Mouse (Mus musculus) MEL (cell line): ENCODE measurements around the gene Ccdc33. TPM values are rescaled to one million over a fixed set of nuclear protein-coding genes. Genes with fewer than 3 reads are reported as not detected.

ENCODE experiments used
- DNase-seq: peaks from one replicate; pipeline ENCODE4 v3.0.0; 2011; ENCODE audit warnings: low read depth, low spot score
- H3K27ac ChIP-seq: 2 replicates; pipeline ENCODE4 v1.5.1; 2012; ENCODE audit warnings: low read depth, mild to moderate bottlenecking, control low read depth, low read length, moderate library complexity; ENCODE audit not compliant: control insufficient read depth
- H3K27me3 ChIP-seq, 2 experiments: fragments of 150-350 bp in 1 of 2; sonication (generic) in 1 of 2; 2 replicates each; pipeline ENCODE4 v1.6.1; 2012; ENCODE audit warnings: low read length in 2 of 2, mild to moderate bottlenecking in 2 of 2, improper control_type of control experiment in 1 of 2, moderate library complexity in 1 of 2; ENCODE audit not compliant: insufficient read depth in 2 of 2, control insufficient read depth in 1 of 2
- H3K36me3 ChIP-seq, 2 experiments: 2 replicates each; pipeline ENCODE4 v1.6.1; 2012 to 2014; ENCODE audit warnings: low read length in 2 of 2, improper control_type of control experiment in 1 of 2, inconsistent platforms in 1 of 2, mild to moderate bottlenecking in 1 of 2; ENCODE audit not compliant: insufficient read depth in 2 of 2, control insufficient read depth in 1 of 2
- H3K4me1 ChIP-seq, 2 experiments: fragments of 150-350 bp in 1 of 2; sonication (generic) in 1 of 2; 2 replicates each; pipeline ENCODE4 v1.6.1; 2012; ENCODE audit warnings: low read length in 2 of 2, improper control_type of control experiment in 1 of 2, mild to moderate bottlenecking in 1 of 2; ENCODE audit not compliant: insufficient read depth in 2 of 2, control insufficient read depth in 1 of 2
- H3K4me3 ChIP-seq, 2 experiments: fragments of 150-350 bp in 1 of 2; sonication (generic) in 1 of 2; 2 replicates each; pipeline ENCODE4 v1.5.1; 2012; ENCODE audit warnings: low read depth in 2 of 2, low read length in 2 of 2, mild to moderate bottlenecking in 2 of 2, moderate library complexity in 2 of 2, control low read depth in 1 of 2, improper control_type of control experiment in 1 of 2; ENCODE audit not compliant: control insufficient read depth in 1 of 2, insufficient read depth in 1 of 2
- H3K79me2 ChIP-seq: 2 replicates; pipeline ENCODE4 v1.6.1; 2012; ENCODE audit warnings: mild to moderate bottlenecking, low read length, moderate library complexity; ENCODE audit not compliant: control insufficient read depth, poor library complexity, insufficient read depth
- H3K9ac ChIP-seq: 2 replicates; pipeline ENCODE4 v1.6.1; 2012; ENCODE audit warnings: low read depth, mild to moderate bottlenecking, control low read depth, low read length, moderate library complexity; ENCODE audit not compliant: control insufficient read depth, poor library complexity, severe bottlenecking
- H3K9me3 ChIP-seq: fragments of 150-350 bp; sonication (generic); replicated peaks from 2 replicates; pipeline ENCODE4 v1.6.1; 2012; ENCODE audit warnings: mild to moderate bottlenecking, low read length, improper control_type of control experiment, moderate library complexity; ENCODE audit not compliant: insufficient read depth
- CHD1 ChIP-seq: IDR thresholded peaks from 2 replicates; pipeline ENCODE4 v1.6.1; 2012; ENCODE audit warnings: low read depth, mild to moderate bottlenecking, inconsistent platforms, low read length, improper control_type of control experiment
- CTCF ChIP-seq, 3 experiments: IDR thresholded peaks in 2 of 3; conservative IDR thresholded peaks in 1 of 3; 2 replicates each; pipeline ENCODE4 v1.5.1; 2011 to 2012; ENCODE audit warnings: low read length in 3 of 3, low read depth in 2 of 3, mild to moderate bottlenecking in 2 of 3, improper control_type of control experiment in 1 of 3, inconsistent platforms in 1 of 3, mixed read lengths in 1 of 3, moderate library complexity in 1 of 3; ENCODE audit not compliant: control insufficient read depth in 1 of 3, insufficient read depth in 1 of 3, poor library complexity in 1 of 3, severe bottlenecking in 1 of 3
- ELF1 ChIP-seq: IDR thresholded peaks from 2 replicates; pipeline ENCODE4 v1.6.1; 2014; ENCODE audit warnings: low read depth, mild to moderate bottlenecking, inconsistent platforms, low read length, improper control_type of control experiment, moderate library complexity
- GABPA ChIP-seq: IDR thresholded peaks from 2 replicates; pipeline ENCODE4 v1.6.1; 2012; ENCODE audit warnings: low read depth, mild to moderate bottlenecking, inconsistent platforms, low read length, improper control_type of control experiment, moderate library complexity
- KAT2A ChIP-seq: conservative IDR thresholded peaks from 2 replicates; pipeline ENCODE4 v1.6.1; 2012; ENCODE audit warnings: low read depth, low read length, improper control_type of control experiment, inconsistent platforms
- MAFK ChIP-seq: IDR thresholded peaks from 2 replicates; pipeline ENCODE4 v1.6.1; 2011; ENCODE audit warnings: low read depth, mild to moderate bottlenecking, low read length, improper control_type of control experiment, borderline replicate concordance
- MAZ ChIP-seq: IDR thresholded peaks from 2 replicates; pipeline ENCODE4 v1.6.1; 2012; ENCODE audit warnings: low read depth, mild to moderate bottlenecking, inconsistent platforms, low read length, improper control_type of control experiment
- MXI1 ChIP-seq: IDR thresholded peaks from 2 replicates; pipeline ENCODE4 v1.6.1; 2011; ENCODE audit warnings: mild to moderate bottlenecking, low read depth, low read length, improper control_type of control experiment
- NELFE ChIP-seq: IDR thresholded peaks from 2 replicates; pipeline ENCODE4 v1.6.1; 2011; ENCODE audit warnings: low read depth, low read length, improper control_type of control experiment
- NRF1 ChIP-seq: IDR thresholded peaks from 2 replicates; pipeline ENCODE4 v1.6.1; 2014; ENCODE audit warnings: low read depth, mild to moderate bottlenecking, inconsistent platforms, low read length, improper control_type of control experiment, moderate library complexity; ENCODE audit not compliant: poor library complexity, insufficient read depth, severe bottlenecking
- POLR2AphosphoS2 ChIP-seq: IDR thresholded peaks from 2 replicates; pipeline ENCODE4 v1.6.1; 2011; ENCODE audit warnings: low read length, improper control_type of control experiment
- RAD21 ChIP-seq: IDR thresholded peaks from 2 replicates; pipeline ENCODE4 v1.6.1; 2011; ENCODE audit warnings: mild to moderate bottlenecking, low read depth, low read length, improper control_type of control experiment
- RCOR1 ChIP-seq: IDR thresholded peaks from 2 replicates; pipeline ENCODE4 v1.6.1; 2012; ENCODE audit warnings: low read depth, mild to moderate bottlenecking, inconsistent platforms, low read length, improper control_type of control experiment
- SIN3A ChIP-seq: IDR thresholded peaks from 2 replicates; pipeline ENCODE4 v1.6.1; 2012; ENCODE audit warnings: low read length, improper control_type of control experiment, inconsistent platforms
- SMC3 ChIP-seq: IDR thresholded peaks from 2 replicates; pipeline ENCODE4 v1.6.1; 2011; ENCODE audit warnings: low read depth, low read length, improper control_type of control experiment
- TBP ChIP-seq: IDR thresholded peaks from 2 replicates; pipeline ENCODE4 v1.8.0; 2011; ENCODE audit warnings: low read depth, low read length, improper control_type of control experiment
- ZC3H11A ChIP-seq: IDR thresholded peaks from 2 replicates; pipeline ENCODE4 v1.6.1; 2012; ENCODE audit warnings: low read depth, mild to moderate bottlenecking, inconsistent platforms, low read length, improper control_type of control experiment
- polyA plus RNA-seq, 2 experiments: library from polyadenylated mRNA; stranded (reverse) in 1 of 2; unstranded in 1 of 2; fragments of >175 nt in 1 of 2; fragments of >200 nt in 1 of 2; gene quantifications; 2 replicates each; pipeline versions ENCODE4 v1.2.1 to v1.2.4; 2012; ENCODE audit warnings: low replicate concordance in 2 of 2, low read depth in 1 of 2; ENCODE audit not compliant: insufficient read length in 2 of 2, insufficient read depth in 1 of 2, missing spikeins in 1 of 2
- total RNA-seq: library from RNA; depleted of rRNA; stranded (reverse); fragments of 300-350 nt; gene quantifications from 2 replicates; pipeline ENCODE4 v1.2.3, GENCODE M21; 2012

Gene Ccdc33
- total and polyA plus RNA-seq, 3 experiments: not detected

DNA sequence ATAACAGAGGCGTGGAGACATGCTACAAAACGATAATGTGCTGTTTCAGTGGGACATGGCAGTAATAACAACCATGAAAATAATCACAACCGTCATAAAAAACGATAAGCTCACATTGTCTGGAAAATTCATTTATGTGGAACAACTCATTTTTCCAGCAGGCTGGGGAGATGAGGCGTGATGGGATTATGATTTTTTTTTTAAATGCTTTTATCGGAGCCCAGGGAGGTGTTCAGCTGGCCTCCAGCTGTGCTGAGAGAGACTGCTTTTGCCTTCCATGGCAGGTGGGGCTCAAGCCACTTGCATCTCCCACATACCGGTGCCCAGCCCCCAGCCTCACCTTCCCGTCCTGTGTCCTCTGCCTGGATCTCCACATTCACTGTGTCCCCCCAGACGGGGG is 32.4 kb downstream of the Ccdc33 start:
- DNase-seq: no peak
- Histone ChIP-seq H3K27me3 (peaks cover 0 to 12% of the 10 kb centered on the region in 2 experiments; a peak in 3 of 4 replicates), H3K36me3 (no peaks in the 10 kb centered on the region)

GRCm38 (mm10) chr9:58085074-58085473 is 33.5 kb downstream of the Ccdc33 start:
- peaks cover 0 to 11% of the 10 kb centered on the region in 2 experiments; a peak in 3 of 4 replicates for H3K27me3 ChIP-seq
- no peak overlapping the region for H3K4me3 ChIP-seq
- no peaks in the 10 kb centered on the region for H3K79me2 ChIP-seq
- no peaks in the 10 kb centered on the region for H3K4me1 ChIP-seq
- H3K27ac ChIP-seq: no peak overlapping the region
- DNase-seq: no peak
- H3K9ac ChIP-seq: no peak overlapping the region
- H3K9me3 ChIP-seq: no peaks in the 10 kb centered on the region
- TF ChIP-seq RCOR1 (no peak), SIN3A (no peak), CHD1 (no peak), RAD21 (no peak), MAFK (no peak), SMC3 (no peak), KAT2A (no peak), TBP (no peak), ELF1 (no peak), GABPA (no peak), CTCF (IDR thresholded peaks at IDR 0.05 in 2 of 3, conservative IDR thresholded peaks at IDR 0.05 in 1 of 3; ENCODE audit: control insufficient read depth in 1 of 3, insufficient read depth in 1 of 3, low read depth in 2 of 3, low read length in 3 of 3, poor library complexity in 1 of 3, severe bottlenecking in 1 of 3) (no peak), POLR2AphosphoS2 (no peak), MAZ (no peak)
- TF ChIP-seq, all 39 proteins: peak for 0
- H3K36me3 ChIP-seq: no peaks in the 10 kb centered on the region

More for the DNA sequence above, 32.4 kb downstream of the Ccdc33 start:
- Histone ChIP-seq H3K9me3 (no peaks in the 10 kb centered on the region), H3K27ac (no peak overlapping the region)
- no peak for TF ChIP-seq NRF1
- TF ChIP-seq ZC3H11A: no peak
- no peak for TF ChIP-seq MXI1
- no peak for TF ChIP-seq POLR2AphosphoS2
- no peak for TF ChIP-seq NELFE
- TF ChIP-seq, all 39 proteins: peak for 0
- Histone ChIP-seq H3K9ac (no peak overlapping the region), H3K4me1 (no peaks in the 10 kb centered on the region), H3K79me2 (no peaks in the 10 kb centered on the region), H3K4me3 (no peak overlapping the region)
